Mouse (Mus musculus): ENCODE measurements around the gene Gm20388.

Gm20388 gene

GRCm38 (mm10) chr8:121210627-121211026 lies 1300.0 kb downstream of the Gm20388 start:
- DNase-seq (ENCODE audit: low spot score): no peak

- peak; percentile 26 for DNase-seq (ENCODE audit: low spot score)
Measured at GRCm38 (mm10) chr8:121213236-121213635, 1302.6 kb downstream of the Gm20388 start.

GRCm38 (mm10) chr8:121213651-121214050 lies 1303.0 kb downstream of the Gm20388 start:
- no peak for DNase-seq (ENCODE audit: low spot score)

GRCm38 (mm10) chr8:121214975-121215374 lies 1304.3 kb downstream of the Gm20388 start:
- no peak for DNase-seq (ENCODE audit: low spot score)

- no peak for DNase-seq (ENCODE audit: low spot score)
Measured at GRCm38 (mm10) chr8:121216441-121216949, 1305.9 kb downstream of the Gm20388 start.

GRCm38 (mm10) chr8:121218486-121218885 lies 1307.8 kb downstream of the Gm20388 start:
- DNase-seq (ENCODE audit: low spot score): no peak

GRCm38 (mm10) chr8:121220103-121220899 lies 1309.7 kb downstream of the Gm20388 start:
- DNase-seq (ENCODE audit: low spot score): no peak

- DNase-seq (ENCODE audit: low spot score): no peak
Measured at GRCm38 (mm10) chr8:121224709-121225108, 1314.1 kb downstream of the Gm20388 start.

- DNase-seq (ENCODE audit: low spot score): no peak
Measured at GRCm38 (mm10) chr8:121227756-121228155, 1317.1 kb downstream of the Gm20388 start.

GRCm38 (mm10) chr8:121228892-121229291 lies 1318.3 kb downstream of the Gm20388 start:
- peak; percentile 18 for DNase-seq (ENCODE audit: low spot score)

- DNase-seq (ENCODE audit: low spot score): no peak
Measured at GRCm38 (mm10) chr8:121229550-121229949, 1318.9 kb downstream of the Gm20388 start.

GRCm38 (mm10) chr8:121233196-121233595 lies 1322.6 kb downstream of the Gm20388 start:
- DNase-seq (ENCODE audit: low spot score): no peak

- DNase-seq (ENCODE audit: low spot score): no peak
Measured at GRCm38 (mm10) chr8:121234915-121235314, 1324.3 kb downstream of the Gm20388 start.

- DNase-seq (ENCODE audit: low spot score): no peak
Measured at GRCm38 (mm10) chr8:121239640-121240039, 1329.0 kb downstream of the Gm20388 start.

GRCm38 (mm10) chr8:121241761-121242552 lies 1331.3 kb downstream of the Gm20388 start:
- DNase-seq (ENCODE audit: low spot score): peak; percentile 44

GRCm38 (mm10) chr8:121242671-121243070 lies 1332.0 kb downstream of the Gm20388 start:
- DNase-seq (ENCODE audit: low spot score): no peak

- DNase-seq (ENCODE audit: low spot score): no peak
Measured at GRCm38 (mm10) chr8:121248823-121249222, 1338.2 kb downstream of the Gm20388 start.

GRCm38 (mm10) chr8:121249433-121249832 lies 1338.8 kb downstream of the Gm20388 start:
- no peak for DNase-seq (ENCODE audit: low spot score)

GRCm38 (mm10) chr8:121251089-121251488 lies 1340.4 kb downstream of the Gm20388 start:
- DNase-seq (ENCODE audit: low spot score): no peak

- DNase-seq (ENCODE audit: low spot score): no peak
Measured at GRCm38 (mm10) chr8:121255727-121256265, 1345.2 kb downstream of the Gm20388 start.

- DNase-seq (ENCODE audit: low spot score): peak; percentile 20
Measured at GRCm38 (mm10) chr8:121258126-121258792, 1347.6 kb downstream of the Gm20388 start.
